Mouse (Mus musculus) spleen, embryonic (tissue): ENCODE measurements around the gene Gm16867.
"Not testable (repeated sequence)": the region's sequence is repeated elsewhere in the genome, so short reads cannot be mapped to it uniquely, and the experiment has no call there.

Experiments used
- CTCF ChIA-PET: fragments of 350-600 bp; sonication (Branson Sonifier 250); formaldehyde crosslinking; loops from one replicate; lab custom pipeline; 2022; lab: Charles Lee

The Gm16867 gene

DNA sequence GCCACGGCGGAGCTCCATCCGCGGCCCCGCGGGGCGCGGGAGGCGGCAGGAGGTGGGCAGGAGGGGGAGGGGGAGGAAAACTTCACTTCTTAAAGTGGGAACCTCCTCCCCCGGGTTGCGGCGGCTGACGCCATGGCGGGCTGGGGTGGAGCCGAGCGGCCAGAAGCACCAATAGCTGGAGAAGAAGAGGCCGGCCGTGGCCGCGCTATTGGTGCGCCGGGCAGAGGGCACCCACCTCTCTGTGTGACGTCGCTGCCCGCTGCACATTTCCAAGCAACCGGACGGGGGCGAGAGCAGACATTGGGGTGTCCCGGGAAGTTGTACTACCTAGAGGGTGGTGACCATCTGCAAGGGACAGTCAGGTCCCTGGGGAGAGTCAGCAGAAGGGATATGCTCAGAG is at the start of gene Gm16867:
Gm16867 (minus strand) TSS at position 189 of the 400 bp plus-strand sequence.
- CTCF ChIA-PET = not testable (repeated sequence)

DNA sequence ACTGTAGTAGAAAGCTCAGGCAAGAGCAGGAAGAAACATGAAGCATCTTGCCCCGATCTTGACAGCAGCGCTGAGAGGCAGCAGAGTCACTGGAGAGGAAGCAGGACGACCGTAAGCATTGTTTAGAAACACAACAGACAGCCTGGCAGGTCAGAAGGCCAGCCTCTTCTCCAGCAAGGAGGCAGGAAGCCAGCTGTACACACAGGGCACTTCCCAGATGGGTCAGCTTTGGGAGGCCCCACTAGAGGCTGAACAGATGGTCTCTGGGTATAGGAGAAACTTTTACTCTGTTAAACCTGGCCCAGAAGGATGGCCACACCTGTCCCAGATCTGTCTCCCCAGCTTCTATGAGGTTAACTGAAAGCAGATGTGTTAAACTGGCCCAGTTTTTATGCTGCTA is 44.1 kb upstream of the Gm16867 start:
- CTCF ChIA-PET = not testable (repeated sequence)

DNA sequence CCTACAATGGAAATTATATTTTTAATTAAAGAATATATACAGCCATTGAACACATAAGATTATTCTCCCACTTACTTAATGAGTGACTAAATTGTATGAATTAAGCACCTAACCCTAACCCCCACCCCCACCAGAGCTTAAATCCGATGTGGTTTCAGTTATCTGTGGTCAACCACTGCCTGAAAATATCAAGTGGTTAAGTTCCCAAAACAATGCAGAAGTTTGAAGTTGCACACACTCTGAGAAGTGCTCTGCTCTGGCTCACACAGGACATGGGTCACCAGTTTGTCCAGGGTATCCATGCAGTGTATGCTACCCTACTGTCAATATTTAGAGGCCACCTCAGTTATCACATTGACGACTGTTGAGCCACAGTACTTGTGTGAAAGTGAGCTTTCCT is 41.9 kb upstream of the Gm16867 start:
- CTCF ChIA-PET = not testable (repeated sequence)

DNA sequence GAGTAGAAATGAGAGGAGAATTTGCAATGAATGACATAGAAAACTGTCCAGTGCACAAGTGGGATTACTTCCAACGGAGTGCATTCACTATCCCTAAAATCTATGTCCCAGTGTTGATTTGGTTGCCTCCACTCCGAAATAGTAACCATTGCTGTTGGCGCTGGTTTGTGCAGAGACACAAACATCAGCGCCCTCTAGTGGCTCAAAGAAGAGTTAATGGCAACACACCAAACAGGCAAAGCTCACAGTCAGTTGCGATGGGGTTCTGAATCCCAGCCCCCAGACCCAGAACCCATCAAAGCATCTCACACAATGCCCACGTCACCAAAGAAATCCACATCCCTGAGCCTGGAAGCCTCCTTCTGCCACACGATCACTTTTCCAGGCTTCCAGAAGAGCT is 40.9 kb upstream of the Gm16867 start:
- CTCF ChIA-PET = not testable (repeated sequence)

DNA sequence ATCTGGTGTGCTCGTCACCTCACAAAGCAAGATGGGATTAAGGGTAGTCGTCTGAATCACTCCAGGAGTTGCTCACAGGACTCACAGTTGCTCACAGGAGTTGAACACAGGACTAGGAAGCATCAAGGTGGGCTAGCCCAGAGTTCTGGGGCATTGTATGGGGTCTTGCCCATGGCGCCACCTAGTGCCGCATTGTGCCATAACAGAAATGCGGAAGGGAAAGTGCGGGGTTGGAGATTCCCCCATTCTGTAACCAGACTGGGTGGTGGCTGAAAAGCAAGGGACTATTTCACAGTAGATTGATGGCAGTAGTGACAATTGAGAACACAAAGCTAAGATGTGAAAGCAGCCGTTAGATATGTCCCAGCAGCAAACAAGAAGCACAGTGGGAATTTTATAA is 39.5 kb upstream of the Gm16867 start:
- CTCF ChIA-PET = not testable (repeated sequence)

DNA sequence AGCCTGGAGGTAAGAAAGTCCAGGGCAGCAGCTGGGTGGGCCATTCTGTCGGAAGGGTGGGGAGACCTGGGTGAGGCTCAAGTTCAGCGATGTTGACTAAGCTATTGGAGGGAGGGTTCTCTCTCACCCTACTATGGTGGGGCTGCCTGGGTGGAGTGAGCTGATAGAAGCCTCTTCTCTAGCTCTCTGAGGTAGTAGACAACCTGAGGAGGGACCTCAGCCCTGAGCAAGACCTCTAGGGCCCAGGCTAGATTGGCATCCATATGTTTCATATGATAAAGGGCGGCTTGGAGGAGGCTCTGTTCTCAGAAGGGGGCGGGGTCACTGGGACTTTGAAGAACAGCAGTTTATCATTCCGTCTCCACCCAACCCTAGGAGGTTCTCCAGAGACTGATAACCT is 37.0 kb upstream of the Gm16867 start:
- CTCF ChIA-PET = not testable (repeated sequence)

DNA sequence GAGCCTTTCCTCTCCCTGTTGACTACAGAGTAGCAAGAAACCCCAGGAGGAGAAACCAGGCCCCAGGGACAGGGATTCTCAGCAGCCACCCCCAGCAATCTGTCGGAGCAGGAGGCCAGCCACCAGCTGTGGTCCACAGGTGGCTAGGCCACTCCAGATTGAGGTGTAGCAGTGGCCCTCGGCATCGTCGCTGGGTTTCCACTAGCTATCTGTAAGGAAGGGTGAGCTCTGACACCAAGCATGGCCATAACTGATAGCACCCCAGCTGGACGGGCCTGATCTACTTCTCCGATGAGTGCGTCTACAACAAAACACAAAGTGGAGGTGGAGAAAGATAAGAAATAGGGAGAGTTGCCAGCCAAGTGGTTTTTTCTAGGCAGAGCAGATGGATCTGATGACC is 33.4 kb upstream of the Gm16867 start:
- CTCF ChIA-PET = not testable (repeated sequence)

DNA sequence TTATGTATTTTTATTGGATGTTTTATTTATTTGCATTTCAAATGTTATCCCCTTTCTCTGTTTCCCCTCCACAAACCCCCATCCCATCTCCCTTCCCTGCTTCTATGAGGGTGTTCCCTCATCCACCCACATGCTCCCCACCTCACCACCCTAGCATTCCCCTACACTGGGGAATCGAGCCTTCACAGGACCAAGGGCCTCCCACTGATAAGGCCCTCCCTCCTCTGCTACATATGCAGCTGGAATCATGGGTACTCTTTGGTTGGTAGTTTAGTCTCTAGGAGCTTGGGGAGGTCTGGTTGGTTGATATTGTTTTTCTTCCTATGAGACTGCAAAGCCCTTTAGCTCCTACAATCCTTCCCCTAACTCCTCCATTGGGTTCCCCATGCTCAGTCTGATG is 23.0 kb upstream of the Gm16867 start:
- CTCF ChIA-PET = not testable (repeated sequence)

DNA sequence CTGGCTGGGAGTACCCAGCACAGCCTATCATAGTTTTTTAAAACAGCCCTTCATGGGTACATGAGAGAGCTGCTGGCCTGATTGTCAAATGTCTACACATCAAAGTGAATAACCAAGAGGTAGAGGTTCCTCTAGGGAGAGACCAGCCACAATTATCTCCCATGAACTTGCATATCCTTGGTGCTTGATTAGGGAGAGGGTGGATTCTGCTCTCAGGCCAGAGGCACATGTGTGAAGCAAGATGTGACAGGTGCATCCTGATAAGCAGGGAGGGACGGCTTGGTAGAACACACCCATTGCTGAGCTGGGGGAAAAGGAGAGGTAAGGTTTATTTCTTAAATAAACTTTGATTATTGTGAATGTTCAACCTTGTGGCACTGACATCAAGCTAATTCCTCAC is 19.8 kb upstream of the Gm16867 start:
- CTCF ChIA-PET = not testable (repeated sequence)

DNA sequence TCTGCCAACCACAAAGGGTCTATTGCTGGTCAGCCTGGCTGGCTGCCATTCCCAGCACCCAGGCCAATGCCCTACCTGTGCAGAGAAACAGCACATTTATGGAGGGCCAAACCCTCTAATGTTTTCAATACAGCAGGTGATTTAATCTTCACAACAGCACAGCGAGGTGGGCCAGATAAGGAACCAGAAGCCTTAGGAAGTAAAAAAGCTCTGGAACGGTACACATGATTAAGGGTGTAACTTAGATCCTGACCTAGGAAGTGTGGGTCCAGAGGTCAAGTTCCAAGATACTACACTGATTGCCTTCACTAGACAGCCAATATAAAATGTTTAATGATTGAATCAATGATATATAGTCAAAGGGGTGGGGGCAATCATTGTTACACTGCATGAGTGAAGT is 17.6 kb upstream of the Gm16867 start:
- CTCF ChIA-PET = not testable (repeated sequence)

DNA sequence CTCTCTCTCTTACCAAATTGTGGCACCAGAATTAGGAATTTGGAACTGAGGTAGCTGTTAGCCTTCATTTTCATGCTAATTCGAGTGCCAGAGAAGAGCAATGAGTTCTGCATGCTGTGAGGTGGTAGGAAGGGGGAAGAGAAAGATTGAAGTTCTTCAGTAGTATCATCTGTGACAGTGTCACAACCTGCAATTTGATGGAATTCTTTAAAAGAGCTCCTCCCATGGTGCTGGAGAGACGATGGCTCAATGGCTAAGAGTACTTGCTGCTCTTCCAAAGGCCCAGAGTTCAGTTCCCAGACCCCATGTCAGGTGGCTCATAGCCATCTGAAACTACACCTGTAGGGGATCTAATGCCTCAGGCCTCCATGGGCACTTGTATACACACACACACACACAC is 9.3 kb upstream of the Gm16867 start, which contains the start of gene Gm27179:
Gm27179 (minus strand) TSS at position 101 of the 400 bp plus-strand sequence.
- CTCF ChIA-PET = not testable (repeated sequence)

DNA sequence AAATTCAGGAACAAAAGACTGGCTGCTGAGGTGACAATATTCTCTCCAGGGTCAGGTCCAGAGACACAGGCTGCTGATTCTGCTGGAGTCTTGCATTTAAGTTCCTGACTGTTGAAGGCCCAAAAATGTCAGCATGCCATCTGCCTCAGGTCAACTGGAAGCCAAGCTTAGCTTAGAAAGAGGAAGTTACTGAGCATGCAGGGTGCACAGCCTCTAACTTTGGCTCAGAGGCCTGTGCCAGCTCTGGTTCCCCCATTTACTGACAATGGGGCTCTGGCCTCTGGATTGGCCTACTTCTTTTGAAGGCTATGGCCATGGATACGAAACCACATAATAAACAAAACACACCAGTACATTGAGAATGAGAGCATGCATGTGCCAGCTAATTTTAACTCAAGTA is 3.8 kb upstream of the Gm16867 start:
- CTCF ChIA-PET = not testable (repeated sequence)

DNA sequence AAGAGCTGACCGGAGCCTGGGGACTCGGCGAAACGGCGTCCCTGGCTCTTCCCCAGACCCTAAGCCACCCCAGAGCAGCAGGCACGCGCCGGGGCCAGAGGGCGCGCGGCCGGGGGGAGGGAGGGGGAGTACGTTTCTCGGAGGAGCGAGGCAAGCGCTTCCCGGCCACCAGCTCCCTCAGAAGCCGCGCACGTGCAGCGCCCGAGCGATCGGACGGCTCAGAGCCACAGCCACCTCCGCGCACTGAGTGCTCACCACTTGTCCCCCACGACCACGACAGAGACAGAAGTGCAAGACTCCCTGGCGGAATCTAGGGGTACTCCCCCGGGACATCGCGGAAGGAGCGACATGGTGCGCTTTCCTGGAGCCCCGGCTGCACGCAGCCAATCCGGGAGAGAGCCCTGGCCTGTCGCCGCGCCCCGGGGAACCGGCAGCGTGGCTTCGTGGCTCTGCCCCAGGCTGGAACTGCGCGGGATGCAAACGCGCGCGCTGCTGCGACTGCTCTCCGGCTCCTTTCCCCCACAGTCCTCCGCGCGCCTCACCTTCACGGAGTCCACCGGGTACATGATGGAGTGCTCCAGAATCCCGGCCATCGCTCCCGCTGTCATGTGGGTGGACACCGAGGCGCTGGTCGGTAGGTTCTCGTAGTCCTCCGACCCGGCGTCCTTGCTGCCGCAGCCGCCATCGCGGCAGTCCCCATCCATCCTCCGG is 567 bp downstream of the Gm16867 start:
- CTCF ChIA-PET = not testable (repeated sequence)

DNA sequence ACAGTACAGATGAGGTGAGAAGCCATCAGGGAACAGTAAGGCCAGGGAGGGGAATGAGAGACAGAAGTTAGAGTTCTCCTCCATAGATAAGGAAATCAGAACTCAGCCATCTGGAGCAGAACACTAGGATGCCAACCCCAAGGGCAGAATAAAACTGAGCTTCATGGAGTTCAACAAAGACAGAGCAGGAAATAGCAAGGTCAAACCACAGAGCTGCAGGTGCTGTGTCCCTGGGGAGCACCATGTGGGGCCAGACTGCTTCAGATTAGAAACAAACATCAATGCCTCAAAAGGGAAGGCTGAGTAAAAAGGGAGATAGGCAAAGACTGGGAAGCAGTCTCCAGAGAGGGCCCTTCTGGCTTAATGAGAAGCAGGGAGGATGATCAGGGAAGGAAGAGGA is 6.9 kb downstream of the Gm16867 start:
- CTCF ChIA-PET = not testable (repeated sequence)

DNA sequence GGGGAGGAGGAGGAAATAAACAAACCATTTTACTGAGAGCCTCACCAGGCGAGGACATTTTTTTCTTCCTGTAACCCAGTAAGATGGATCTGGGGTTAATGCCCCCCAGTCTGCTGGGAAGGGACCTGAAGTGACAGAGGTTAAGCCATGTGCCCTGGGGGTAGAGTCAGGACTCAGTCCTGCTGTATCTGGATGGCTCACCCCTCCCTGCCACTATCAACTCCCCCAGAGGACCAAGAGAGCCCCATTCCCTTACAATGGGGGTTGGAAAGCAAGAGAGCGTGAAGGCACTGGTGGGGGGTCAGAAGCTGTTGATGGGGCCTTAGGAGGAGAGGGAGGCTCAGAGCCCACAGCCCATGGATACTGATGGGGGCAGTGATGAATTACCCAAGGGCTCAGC is 8.2 kb downstream of the Gm16867 start:
- CTCF ChIA-PET = not testable (repeated sequence)

DNA sequence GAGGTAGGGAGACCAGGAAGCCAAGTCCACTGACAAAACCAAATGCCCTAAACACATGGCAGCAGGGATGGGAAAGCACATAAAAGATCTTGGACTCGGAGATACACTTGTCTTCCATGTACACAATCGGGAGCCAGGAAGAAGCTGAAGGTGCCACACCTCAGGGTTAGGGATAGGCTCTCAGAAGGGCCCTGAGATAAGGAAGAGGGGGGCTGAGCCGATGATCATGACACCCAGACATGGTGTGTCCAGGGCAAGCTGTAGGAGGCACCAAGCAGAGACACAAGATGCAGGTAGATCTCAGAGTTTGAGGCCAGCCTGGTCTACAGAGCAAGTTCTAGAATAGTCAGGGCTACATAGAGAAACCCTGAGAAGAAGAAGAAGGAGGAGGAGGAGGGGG is 8.6 kb downstream of the Gm16867 start:
- CTCF ChIA-PET = not testable (repeated sequence)

DNA sequence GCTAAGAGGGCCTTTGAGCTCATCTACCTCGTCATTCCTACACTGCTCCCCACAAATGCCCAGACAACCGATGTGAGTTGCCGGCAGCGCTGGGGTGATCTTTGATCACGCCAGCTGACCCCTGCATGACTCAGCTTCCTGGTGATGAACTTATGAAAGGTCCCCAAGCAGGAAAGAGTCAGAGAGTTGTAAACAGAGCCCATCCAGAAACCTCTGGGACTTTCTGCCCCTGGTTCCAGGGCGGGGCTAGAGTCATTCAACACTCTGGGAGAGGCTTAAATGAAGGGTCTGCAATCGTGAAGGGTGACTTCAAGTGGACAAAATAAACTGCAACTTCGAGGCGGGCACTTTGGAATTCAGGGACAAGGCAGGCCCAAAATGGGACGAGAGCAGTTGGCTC is 15.2 kb downstream of the Gm16867 start:
- CTCF ChIA-PET = not testable (repeated sequence)

DNA sequence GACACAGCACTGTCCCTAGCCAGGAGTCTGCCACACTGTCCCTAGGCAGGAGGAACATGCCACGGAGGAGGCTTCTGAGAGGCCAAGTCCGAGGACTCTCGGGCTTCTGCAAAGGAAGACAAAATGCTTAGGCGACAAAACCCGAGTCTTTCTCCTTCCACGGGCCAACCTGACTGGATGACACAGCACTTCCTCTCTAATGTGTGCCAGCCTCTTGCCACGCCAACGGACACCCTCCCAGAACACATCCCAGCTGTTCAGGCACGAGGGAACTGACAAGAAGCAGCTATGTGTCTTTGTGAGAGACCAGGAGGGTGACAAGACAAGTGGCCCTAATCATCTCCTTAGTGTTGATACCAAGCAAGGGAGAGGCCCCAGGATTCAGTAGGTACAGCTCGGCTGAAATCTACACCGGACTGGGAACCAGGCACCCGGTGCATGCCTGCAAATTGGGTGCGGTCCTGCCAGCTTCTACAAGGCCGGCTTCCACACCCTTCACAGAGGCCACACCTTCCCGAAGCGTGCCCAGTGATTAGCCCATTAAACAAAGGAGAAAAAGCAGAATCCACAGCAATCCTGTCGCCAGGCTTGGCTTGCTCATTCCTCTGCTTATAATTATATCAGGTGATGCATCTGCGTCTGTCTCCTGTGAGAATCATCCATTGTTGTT is 17.6 kb downstream of the Gm16867 start:
- CTCF ChIA-PET = not testable (repeated sequence)

DNA sequence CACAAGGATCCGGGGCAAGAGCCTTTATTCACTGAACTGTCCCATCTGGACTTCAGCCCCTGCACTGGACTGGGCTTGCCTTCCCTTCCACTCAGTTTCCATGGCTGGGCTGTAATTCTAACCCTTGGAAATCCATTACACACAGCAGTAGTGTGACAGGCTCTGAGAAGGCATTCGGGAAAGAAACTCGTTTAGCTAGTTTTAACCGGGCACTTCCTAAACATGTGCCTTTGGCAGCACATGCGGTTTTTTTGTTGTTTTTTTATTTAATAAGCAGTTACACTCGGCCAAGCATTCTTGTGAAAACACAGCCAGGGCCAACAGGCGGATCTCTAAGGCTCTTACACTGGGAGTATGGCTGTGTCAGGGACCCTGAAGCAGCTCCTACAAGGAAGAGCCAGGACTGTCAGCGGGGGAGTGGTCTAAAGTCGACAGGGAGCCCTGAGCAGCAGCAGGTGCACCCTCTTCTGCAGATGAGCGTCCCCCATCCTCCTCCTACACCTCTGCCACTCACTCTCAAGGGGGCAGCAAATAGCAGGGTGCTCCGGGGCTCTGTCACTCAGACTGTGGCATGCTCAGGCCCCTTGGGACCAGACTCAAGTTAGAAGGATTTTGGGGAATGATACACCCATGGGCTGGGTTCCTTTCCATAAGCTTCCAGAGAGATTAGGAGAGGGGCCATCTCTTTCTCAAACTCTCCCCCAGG is 29.1 kb downstream of the Gm16867 start:
- CTCF ChIA-PET = not testable (repeated sequence)

DNA sequence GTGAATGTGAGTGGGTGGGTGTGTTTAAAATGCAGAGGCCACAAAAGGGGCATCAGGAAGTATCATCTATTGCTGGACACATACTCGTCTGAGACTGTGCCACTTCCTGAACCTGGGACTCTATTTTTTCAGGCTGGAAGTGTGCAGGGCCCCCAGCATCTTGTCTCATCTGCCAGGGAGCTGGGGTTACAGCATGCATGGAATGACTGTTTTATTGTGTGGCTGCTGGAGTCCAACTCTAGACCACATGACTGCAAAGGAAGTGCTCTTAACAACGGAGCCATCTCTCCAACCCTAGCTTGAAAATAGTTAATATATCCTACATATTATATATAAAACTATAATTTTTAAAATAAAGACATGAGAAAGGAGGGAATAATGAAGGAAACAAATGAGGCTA is 29.8 kb downstream of the Gm16867 start:
- CTCF ChIA-PET = not testable (repeated sequence)

DNA sequence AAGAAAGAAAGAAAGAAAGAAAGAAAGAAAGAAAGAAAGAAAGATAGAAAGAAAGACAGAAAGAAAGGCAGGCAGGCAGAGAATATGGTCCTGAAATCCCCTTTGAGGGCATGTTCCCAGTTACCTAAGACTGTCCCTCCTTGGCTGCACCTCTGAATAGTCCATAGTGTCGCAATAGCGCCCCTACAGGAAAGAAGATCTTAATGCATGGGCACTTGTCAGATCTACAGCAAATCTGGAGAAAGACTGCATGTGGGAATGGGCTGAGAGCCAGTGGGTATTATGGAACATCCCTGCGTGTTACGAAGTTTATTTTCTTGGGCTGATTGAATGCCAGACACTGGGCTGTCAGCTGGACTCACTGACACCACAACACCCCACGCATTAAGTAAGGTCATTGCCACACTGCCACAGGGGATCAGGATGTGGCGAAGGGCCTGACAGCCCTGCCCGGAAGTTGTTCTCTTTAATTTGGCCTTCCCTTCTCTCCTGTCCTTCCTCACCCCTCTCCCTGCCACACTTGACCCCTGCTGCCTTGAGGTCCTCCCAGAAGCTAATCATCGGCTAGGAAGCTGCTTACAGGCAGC is 32.9 kb downstream of the Gm16867 start:
- CTCF ChIA-PET = not testable (repeated sequence)

DNA sequence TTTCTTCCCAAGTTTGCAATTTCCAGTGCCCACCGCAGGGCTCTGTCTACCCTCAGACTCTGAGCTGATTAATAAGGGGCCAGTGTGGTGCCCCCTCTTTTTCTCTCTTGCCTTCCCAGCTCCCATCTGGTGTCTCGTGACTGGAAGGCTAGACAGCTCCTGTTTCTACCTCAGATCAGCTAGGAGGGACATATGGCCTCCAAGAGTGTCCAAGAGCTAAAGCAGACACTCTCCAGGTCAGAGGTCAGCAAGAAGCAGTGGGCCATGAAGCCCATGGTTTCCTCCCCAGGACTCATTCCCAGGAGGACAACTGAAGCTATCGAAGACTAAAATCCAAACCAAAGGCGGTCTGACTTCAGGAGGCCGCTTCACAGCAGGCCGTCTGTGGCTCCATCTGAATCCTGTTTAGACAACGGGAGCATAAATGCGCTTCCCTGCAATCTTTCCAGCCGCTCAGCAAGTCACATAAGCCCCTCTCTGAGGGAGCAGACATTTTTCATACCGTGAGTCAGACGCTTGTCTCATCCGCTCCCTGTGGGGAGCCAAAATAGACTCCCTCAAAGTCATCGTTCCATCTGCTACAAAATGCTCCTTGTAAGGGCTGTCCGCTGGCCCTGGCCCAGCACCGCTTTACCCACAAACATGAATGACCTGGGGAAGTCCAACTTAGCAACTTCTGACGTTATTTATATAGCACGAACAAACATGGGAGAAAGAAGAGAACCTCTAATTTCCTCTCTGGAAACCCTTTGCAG is 35.4 kb downstream of the Gm16867 start:
- CTCF ChIA-PET = not testable (repeated sequence)
